Mouse (Mus musculus) yolk sac, embryonic 10.5 days (tissue): ENCODE measurements around the gene Lage3.
"Not testable (repeated sequence)": the region's sequence is repeated elsewhere in the genome, so short reads cannot be mapped to it uniquely, and the experiment has no call there.

ENCODE experiments used
- DNase-seq: peaks from one replicate; pipeline ENCODE4 v3.0.0-alpha.2; 2017; ENCODE audit warnings: low spot score

The Lage3 gene

GRCm38 (mm10) chrX:74353467-74353770, at the start of gene Lage3:
Lage3 (minus strand) TSS chrX:74353618.
- peak; percentile 73 for DNase-seq

DNA sequence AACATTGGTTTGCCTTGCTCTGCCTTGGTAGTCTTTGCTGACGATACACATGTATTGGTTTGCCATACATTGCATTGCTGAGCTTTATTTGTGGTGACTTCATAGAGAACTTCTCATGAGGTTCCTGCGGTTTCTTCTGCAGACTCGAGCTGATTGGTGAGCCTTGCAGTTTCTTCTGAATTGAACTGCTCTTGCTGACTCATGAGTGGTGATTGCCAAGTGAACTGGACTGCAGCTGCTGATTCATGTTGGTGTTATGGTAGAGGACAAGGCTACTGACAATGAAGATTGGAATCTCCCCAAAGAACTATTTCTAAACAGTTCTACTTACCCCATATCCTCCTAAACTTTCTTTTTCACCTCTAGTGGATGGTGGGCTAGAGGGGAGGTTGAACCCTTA, 46.7 kb upstream of the Lage3 start:
- no peak for DNase-seq

DNA sequence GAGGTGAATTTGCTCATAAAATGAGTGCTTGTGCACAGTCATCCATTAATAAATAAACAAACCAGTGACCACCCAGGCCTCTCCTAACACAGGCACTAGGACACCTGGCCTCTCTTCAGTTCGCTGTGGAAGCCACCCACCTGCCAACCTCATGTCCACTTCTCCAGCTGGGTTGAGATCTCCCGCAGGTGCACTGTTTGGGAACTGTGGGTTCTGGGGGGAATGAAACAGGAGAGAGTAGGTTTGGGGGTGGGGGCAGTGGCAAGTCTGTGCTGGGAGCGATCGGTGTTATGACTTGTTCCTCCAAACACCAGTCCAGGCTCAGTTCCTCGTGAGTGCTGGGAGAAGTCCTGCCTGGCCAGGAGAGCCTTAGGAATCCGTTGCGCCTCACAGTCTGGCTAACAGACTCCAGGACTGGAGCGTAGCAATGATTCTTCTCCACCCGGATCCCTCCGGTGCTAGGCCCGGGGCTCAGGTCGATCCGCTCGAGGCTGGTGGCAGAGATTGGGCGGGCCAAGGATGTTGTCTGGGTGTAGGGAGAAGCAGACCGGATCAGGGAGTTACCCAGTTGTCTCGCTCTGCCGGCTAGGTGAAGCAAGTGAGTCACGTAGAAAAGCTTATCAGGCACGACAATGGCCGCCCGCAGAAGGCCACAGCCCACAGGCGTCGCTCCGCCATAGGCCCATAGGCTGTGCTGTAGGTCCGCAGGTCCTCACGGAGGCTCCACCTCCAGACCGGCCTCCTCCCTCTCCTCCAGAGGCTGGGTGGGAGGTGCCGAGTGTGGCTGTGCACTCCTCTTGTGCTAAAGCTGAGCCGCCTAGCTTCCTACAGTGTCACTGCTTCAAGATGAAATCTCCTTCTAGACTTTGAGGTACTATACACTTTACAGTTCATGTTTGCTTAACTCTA, 39.4 kb upstream of the Lage3 start, which contains the start of the genes Fam3a and Ikbkg:
Fam3a (minus strand) TSS at position 738 of the 909 bp plus-strand sequence.
Ikbkg (plus strand) TSS at position 756 of the 909 bp plus-strand sequence.
- peak; percentile 83 for DNase-seq

GRCm38 (mm10) chrX:74388153-74388552, 34.7 kb upstream of the Lage3 start:
- no peak for DNase-seq

GRCm38 (mm10) chrX:74384451-74384850, 31.0 kb upstream of the Lage3 start:
- no peak for DNase-seq

GRCm38 (mm10) chrX:74372888-74373549, 19.6 kb upstream of the Lage3 start, which contains the start of the genes Ubl4a and Slc10a3:
Ubl4a (minus strand) TSS chrX:74373218.
Slc10a3 (minus strand) TSS chrX:74373349.
- DNase-seq = peak; percentile 84

DNA sequence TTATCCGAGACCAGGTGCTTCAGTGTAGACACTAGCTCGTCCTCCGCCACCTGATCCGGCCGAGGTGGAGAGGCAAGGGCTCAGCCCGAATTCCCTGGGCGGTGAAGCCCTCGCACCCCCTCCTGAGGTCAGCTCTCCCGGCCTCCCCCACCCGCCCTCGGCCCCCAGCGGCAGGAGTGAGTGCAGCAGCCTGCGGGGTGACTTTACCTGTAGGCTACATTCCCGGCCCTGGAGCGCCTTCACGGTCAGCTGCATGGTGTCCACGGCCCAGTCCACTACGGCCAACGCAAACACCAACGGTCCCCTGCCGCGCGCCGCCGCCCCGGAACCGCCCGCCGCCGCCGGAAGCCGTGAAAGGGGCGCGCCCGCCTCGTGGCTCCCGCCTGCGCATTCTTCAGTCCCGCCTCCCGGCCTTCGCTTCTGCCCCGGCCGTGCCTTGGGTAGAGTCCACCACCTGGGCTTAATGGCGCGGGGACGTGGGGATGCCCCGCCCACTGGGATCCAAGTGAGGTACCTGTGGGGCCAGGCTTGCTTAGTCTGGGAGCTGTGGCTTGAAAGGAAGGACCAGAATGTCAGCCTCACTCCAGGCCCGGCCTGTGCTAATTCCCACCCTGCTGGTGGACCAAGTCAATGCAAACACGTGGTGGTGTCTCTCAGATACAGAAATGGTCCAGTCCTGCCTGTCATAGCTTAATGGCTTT, 14.9 kb upstream of the Lage3 start:
- peak; percentile 77 for DNase-seq

- DNase-seq = no peak
Measured at GRCm38 (mm10) chrX:74367512-74367911, 14.1 kb upstream of the Lage3 start.

DNA sequence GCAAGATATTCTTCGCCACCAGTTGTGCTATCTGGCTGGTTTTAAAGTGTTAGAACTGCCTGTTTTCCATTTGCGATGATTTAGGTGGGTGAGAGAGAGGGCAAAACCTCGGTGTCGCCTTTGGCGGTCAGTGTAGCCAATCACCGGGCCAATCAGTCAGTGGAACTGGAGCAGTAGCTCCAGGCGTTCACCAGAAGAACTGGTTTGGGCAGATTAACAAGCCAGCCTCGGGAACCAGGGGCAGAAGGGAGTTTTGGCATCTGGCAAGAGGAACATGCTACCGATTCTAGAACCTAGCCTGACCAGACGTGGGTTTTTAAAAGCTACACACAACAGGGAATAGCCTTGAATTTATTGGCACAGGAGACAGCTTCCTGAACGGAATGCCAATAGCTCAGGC, 5.8 kb upstream of the Lage3 start:
- no peak for DNase-seq

DNA sequence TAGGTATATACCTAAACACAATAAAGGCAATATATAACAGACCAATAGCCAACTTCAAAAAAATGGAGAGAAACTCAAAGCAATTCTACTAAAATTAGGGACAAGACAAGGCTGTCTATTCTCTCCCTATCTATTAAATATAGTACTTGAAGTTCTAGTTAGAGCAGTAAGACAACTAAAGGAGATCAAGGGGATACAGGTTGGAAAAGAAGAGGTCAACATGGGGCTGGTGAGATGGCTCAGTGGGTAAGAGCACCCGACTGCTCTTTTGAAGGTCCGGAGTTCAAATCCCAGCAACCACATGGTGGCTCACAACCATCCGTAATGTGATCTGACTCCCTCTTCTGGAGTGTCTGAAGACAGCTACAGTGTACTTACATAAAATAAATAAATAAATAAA, 3.7 kb upstream of the Lage3 start:
- not testable (repeated sequence) for DNase-seq

DNA sequence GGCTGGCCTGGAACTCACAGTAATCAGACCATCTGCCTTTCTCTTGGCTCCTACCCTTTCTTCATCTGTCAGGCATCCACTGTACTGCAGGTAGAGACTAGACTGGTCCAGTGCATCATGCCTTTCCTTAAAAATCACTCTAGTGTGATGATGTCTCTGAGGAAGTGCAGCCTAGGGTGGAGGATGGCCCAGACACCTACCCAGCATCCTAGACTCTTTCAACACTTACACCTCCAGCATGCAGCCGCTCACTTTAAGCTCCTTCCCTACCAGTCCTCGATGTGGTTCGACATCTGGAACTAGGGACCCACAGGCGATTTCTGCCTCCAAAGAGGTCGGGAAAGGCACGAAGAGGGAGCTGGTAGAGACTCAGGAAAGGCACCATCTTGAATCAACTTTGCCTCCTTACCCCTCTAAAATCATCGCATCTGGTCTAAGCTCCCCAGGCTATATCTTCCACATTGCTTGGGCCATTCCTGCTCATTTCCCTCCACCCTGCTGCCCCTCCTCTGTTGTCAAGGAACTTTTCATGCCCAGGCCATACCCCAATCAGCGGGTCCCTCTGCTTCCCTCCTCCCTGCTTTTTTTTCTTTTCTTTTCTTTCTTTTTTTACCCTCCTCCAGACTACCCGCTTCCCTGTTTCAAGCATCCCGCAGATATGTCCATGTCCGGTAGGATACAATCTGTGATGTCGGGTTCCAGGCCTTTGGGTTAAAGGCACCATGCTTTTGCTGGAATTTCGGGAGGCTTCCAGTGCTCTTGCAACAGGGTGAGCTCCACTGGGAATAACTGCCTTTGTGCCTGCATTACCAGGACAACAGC, 562 bp downstream of the Lage3 start:
- no peak for DNase-seq

- DNase-seq = no peak
Measured at GRCm38 (mm10) chrX:74330166-74330930, 23.1 kb downstream of the Lage3 start.

DNA sequence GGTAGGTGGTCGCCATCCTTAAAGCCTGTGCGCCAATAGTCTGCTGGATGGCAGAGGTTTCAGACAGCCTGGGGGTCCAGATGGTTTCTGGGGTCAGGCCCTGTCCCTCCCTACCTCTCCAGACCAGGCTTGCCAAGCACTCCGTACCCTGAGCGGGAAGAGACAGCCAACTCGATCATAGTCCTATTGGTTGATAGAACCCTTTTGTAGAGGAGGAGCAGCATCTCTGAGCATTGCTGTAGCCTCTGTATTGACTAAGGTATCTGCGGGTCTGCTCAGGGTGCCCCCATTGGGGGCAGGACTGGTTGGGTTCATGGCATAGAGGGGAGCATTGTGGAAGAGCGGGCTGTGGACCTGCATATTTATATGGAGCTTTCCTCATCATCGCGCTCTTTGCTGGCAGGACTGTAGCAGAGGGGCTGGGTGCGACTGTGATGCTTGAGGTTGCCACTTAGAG, 24.2 kb downstream of the Lage3 start:
- no peak for DNase-seq

DNA sequence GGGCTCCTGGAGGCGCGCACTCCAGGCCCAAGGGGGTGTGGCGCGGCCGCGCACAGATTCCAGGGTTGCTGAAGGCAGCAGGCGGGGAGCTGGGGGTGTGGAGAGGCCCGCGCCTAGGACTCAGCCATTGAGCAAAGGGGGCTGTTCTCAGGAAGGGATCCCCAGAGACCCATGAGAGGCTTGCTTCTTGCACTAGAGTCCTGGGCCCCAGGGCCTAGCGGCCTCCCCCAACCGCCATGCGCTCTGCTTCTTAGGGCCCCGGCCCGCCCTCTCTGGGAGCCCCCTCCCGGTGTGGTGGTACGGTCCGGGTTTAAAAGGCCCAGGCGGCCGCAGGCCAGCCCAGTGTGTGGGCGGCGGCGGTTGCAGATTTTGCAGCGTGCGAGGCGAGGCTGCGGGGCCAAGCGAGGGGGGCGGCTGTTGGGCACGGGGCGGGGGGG, 24.7 kb downstream of the Lage3 start, which contains the start of gene Plxna3:
Plxna3 (plus strand) TSS at position 342 of the 437 bp plus-strand sequence.
- peak; percentile 79 for DNase-seq

DNA sequence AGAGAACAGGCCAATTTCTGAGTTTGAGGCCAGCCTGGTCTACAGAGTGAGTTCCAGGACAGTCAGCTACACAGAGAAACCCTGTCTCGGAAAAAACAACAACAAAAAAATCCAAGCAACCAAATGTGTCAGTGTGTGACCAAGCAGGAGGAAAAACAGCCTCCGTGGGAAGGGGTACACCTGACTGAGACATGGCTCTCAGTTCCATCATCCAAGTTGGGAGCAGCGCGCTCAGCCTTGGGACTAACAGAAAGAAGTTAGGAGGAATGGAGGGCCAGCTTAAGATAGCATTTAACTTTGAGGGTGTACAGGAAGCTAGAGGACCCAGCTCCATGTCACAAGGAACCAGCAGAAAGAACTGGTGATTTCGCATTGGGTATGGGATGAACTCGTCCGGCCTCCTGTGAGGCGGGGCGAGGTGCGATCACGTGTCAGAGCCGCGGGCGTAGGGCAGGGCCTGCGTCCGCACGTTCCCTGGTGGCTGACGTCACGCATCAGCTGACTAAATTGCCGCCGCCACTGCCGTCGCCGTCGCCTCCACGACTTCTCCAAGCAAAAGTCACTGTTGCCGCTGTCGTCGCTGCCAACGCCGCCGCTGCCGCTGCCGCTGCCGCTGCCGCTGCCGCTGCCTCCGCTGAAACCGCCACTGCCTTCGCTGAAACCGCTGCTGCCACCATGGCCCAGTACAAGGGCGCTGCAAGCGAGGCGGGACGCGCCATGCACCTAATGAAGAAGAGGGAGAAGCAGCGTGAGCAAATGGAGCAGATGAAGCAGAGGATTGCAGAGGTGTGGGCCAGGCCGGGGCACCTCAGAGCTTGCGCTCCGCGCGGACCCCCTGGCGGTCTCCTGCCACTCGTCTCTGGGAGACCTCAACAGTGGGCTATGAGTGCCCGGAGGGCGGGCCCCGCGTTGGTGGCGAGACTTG, 40.6 kb downstream of the Lage3 start, which contains the start of gene Fam50a:
Fam50a (plus strand) TSS at position 494 of the 925 bp plus-strand sequence.
- peak; percentile 81 for DNase-seq

GRCm38 (mm10) chrX:74304867-74305700, 48.3 kb downstream of the Lage3 start, which contains the start of gene Gdi1:
Gdi1 (plus strand) TSS chrX:74304998.
- DNase-seq = peak; percentile 83
